Mouse (Mus musculus) heart, adult 9 months (tissue): Measurements from ENCODE around the gene 4930404N11Rik.
A peak's percentile ranks its signal among the peaks of the same experiment; 100 is the strongest.

Experiments
- DNase-seq, 2 experiments: peaks; one replicate each; pipeline ENCODE4 v3.0.0; 2022; ENCODE audit warnings: low spot score in 2 of 2

4930404N11Rik gene

DNA sequence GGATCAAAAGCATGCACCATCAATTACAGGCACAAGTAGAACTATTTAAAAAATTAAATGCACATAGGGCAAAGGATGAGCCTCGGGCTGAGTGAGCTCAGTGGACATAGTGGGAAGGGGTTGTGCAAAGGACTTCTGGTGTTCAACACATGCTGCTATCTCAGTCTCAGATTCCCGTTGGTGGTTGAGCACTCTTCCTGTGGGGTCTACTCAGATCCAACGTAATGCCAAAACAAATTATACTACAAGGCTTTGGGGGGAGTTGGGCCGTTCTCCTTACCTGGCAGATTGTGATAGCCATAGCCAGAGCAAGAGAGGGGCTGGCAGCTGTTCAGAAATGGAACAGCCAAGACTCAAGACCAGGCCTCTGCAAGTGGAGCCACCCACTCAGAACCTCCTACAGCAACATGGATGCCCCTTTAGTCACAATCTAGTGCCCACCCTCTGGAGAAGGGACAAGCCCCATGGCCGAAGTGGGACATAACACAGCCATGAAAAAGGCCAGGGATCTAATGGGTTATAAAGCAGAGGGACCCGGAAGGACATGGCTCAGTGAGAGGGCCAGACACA, 14.3 kb upstream of the 4930404N11Rik start:
- DNase-seq = no peak

GRCm38 (mm10) chr10:81379183-81379553, 13.6 kb upstream of the 4930404N11Rik start:
- DNase-seq = no peak

DNA sequence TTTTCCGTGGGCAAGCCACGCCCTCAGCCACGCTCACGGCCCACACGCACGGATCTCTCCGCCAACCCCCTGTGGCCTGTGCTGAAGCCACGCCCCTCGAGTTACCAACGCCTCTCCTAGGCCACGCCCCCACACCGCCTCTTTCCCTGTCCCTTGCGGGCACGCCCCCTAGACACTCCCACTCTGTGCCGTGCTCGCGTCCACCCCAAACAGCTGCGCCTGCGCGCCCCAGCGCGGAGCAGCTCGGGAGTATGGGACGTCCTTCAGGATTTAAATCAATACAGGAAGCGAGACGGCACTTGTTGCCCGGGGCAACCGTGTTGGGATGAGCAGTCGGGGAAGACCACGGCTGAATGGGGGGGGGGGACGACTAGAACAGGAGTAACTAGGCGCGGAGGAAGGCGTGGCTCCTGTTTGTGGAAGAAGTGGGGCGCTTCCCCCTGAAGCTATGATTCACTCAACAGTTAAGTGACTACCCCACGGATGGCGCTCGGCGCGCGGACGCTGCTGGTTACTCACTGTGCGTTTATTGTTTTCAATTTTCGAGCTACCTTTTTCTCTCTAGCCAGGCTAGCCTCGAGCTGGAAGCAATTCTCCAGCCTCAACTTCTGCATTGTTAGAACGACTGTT, 13.1 kb upstream of the 4930404N11Rik start:
- DNase-seq = peak; percentile 100

DNA sequence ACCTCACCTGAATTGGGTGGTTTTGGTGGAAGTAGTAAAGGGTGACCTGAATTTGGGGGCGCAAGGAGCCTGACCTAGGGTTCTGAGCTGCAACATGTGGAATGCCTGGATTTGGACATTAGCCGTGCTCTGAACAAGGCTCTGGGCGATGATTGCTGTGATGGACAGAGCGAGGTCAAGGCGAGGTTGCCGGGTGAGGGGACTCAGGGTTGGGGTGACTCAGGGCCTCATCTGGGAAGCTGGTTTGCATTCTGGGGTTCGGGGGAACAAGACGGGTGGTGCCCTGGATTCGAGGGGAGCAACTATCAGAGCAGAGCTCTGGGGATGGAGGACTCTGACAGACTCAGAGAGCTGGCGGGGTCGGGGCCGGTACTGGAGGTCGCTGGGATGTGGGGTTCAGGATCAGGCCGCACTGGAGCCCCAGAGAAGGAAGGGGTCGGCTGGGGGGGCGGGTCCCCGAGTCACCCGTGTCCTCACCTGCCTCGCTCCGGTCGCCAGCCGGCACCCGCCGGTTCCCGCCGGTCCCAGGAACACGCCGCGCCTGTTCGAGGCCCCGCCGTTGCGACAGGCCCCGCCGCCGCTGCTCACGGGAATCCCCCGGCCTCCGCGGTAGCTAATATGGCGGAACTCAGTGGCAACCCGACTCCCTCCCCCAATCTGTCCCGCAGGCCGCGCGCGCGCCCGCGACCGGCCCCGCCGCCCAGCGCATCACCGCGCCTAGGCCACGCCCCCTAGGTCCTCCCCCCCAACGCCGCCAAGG, 12.4 kb upstream of the 4930404N11Rik start, which contains the start of gene Fzr1:
Gene Fzr1 (minus strand): TSS at position 724 of the 760 bp plus-strand sequence.
- no peak for DNase-seq

DNA sequence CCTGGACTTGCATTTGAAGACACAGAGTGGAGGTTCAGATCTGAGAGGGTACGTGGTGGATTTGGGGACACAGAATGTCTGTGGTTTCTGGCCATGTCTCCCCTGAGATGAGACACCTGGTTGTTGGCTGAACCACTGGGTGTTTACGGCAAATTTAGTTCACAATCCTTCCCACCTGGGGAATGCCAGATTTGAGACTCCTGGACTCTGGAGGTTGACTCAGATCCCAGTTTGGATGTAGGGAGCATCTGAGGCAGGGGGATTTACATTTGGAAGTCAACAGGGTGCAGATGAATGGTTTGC, 11.7 kb upstream of the 4930404N11Rik start:
- DNase-seq = no peak

DNA sequence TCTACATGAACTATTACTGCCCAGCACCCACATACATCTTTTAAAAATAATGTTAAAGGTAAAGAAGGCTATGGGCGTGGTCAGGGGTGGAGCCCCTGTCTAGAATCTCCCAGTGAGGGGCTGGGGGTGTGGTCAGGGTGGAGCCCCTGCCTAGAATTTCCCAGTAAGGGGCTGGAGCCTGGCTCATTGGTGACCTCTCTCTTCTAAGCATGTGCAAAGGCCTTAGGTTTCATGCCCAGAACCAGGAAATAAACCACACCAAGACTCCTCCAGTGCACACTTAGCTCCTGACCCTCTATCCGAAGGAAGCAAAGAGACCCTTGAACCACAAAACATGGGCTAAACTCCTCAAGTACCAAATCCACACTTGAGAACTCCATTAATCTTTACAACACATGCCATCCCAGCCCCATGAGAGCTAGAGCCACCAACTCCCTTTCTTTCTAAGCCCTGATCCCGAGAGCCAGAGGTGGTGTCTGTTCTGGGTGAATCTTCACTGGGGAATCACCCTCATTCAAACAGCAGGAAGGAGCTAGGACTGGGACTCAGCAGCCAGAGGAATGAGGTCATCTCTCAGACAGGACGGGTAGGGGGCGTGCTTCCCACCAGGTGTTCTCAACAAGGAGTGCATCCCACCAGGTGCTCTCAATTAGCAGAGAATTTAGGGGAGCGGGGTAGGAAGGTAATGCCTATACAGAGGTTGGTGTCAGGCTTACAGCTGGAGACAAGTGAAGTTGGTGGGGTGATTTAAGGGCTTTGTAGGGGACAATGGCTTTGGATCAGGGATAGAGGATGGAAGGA, 11.1 kb upstream of the 4930404N11Rik start:
- no peak for DNase-seq

DNA sequence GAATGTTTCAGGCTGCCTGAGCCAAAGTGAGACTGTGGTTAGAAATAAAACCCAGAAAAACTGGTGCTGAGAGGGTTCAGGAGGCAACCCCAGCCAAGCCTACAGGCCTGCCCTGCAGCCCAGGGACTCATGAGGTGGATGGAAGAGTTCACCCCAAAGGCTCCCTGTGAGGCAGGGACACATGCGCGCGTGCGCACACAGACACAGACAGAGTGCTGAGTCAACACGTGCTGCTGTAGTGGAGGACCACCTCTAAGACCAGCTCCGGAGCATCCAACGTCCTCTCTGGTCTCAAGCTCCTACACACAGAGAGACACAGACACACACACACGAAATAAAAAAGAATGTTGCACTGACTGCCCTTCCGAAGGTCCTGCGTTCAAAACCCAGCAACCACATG, 9.7 kb upstream of the 4930404N11Rik start:
- DNase-seq = no peak

DNA sequence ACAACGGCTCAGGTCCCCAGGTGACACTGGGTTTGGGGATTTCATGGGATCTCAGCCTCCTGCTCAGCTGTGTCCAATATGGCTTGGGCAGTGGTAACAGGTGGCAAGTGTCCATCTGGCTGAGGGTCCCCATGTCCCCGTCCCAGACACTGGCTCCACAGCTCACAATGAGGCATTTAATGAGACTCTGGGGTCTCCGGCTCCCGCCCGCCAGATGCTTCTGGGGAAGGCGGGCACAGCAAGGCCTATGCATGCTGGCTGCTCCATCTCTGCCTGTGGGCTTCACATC, 1.5 kb upstream of the 4930404N11Rik start:
- DNase-seq = no peak

DNA sequence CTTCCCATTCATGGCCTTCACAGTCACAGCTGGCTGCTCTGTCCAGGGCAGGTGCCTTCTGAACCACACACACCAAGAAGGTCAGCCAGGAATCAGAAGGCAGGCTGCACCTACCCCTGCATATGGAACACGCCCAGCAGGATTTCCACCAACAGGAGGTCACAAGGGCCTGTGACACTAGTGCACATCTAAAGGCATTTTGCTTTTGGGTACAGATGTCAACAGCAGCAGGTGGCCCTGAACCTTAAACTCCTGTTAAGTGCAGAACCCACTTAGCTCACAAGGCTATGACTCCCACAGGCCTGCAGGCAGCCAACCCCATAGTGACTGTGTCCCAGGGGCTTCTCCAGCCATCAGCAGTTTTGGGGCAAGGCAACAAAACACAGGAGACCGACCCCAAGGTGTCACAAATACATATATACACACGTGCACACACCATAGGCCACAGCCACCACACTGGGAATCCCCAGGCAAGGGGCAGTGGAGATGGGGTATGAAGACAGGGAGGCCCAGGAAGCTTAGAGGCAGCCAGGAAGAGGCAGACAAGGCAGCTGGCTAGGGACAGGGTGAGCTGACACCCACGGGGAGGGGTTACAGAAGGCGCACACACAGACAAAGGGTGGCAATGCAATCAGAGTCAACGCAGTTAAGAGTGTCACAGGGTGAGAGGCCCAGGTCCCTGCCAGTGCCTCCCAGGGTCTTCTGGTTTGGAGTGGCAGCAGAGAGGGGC, 1.0 kb upstream of the 4930404N11Rik start:
- DNase-seq = no peak

- DNase-seq = no peak
Observed at GRCm38 (mm10) chr10:81365073-81365472, 543 bp downstream of the 4930404N11Rik start.

DNA sequence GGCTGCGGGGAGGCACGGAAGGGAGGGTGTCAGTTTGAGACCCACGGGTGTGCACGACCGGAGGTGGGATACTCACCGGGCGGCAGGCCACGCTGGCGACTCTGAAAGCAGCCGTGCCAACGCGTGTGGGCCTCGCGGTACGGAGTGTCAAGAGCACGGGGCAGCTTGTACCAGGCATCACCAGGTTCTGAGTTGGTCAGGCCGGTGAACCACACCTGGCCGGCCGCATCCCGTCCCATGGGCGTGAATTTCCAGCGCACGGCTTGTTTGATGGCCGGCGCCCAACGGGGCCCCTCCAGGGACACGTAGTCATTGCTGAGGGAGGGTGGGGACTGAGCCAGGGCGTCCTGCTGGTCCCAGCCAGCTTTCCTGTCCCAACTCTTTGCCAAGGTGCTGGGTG, 950 bp downstream of the 4930404N11Rik start:
- no peak for DNase-seq

GRCm38 (mm10) chr10:81363436-81364346, 1.9 kb downstream of the 4930404N11Rik start:
- peak in 1 of 2 experiments; percentile 65 for DNase-seq

DNA sequence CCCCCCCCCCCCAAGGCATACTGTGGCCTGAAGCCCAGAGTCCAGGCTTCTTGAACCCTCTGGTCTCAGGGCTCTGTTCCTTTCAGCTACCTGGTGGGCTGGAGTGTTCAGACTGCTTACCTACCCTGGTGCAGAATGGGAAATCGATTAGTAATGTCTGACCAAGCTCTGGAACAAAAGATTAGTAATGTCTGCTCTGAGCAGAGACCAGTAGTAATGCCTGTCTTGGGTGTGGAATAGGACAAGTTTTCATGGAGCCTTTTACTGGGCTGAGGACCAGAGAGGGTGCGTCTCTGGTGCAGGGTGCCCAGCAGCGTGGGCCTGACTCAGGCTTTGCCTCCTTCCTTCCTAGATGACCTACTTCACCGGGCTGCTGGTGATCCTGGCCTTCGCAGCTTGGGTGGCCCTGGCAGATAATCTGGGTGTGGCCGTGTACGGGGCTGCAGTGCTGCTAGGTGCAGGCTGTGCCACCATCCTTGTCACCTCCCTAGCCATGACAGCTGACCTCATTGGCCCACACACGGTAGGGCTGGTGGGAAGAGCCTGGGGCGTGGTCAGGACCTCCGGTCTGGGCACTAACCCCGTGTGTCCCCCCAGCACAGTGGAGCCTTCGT, 3.2 kb downstream of the 4930404N11Rik start:
- DNase-seq = no peak

- no peak for DNase-seq
Observed at GRCm38 (mm10) chr10:81360721-81361120, 4.9 kb downstream of the 4930404N11Rik start.

- no peak for DNase-seq
Observed at GRCm38 (mm10) chr10:81358841-81359240, 6.8 kb downstream of the 4930404N11Rik start.

DNA sequence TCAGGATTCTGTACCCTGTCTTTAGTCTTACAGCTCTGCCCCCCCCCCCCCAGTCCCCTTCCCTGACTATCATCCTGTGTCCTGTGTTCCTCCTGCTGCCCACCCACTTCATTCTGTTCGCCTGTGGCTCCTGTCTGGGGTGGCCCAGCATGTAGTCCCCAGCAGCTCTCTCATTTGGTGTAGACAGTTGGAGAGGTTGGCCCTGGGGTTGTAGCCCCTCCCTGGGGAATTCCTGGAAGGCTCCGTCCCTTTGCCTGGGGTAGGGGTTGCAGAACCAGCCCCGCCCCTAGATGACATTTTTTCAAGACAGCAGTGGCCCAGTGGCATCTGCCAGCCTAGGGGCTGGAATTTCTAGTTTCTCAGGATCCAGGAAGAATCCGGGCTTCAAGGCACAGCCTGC, 7.4 kb downstream of the 4930404N11Rik start:
- no peak for DNase-seq

GRCm38 (mm10) chr10:81356991-81357844, 8.4 kb downstream of the 4930404N11Rik start, which contains the start of gene Mfsd12:
TSS of gene Mfsd12 (plus strand) at chr10:81357491.
- peak; percentile 86 to 90 for DNase-seq

DNA sequence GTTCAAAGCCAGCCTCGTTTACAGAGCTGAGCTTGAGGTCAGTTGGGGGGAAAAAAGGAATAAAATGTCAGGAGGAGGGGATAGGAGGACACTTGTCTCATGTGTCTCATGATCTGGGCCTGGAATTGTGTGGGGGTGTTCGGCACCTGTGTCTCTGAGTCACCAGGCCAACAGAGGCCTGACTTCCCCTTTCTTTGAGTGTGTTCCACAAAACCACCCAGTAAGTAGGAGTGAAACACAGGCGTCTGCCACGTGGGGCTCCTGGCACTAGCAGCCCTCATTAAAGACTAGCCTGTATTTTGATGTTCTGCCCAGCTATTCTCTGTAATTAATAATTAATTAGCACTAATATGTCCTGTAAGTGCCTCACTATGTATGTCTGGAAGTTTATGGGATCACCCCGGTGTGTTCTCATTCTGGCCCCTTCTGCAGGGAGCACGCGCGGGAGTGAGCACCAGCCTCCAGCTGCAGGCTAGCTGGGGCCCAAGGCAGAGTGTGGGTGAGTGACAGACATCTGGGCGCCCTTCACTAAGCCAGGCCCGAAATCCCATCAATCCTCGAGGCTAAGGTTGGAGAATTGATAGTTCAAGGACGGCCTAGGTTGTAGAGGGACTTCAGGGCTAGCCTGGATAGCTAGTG, 9.1 kb downstream of the 4930404N11Rik start:
- DNase-seq = no peak

DNA sequence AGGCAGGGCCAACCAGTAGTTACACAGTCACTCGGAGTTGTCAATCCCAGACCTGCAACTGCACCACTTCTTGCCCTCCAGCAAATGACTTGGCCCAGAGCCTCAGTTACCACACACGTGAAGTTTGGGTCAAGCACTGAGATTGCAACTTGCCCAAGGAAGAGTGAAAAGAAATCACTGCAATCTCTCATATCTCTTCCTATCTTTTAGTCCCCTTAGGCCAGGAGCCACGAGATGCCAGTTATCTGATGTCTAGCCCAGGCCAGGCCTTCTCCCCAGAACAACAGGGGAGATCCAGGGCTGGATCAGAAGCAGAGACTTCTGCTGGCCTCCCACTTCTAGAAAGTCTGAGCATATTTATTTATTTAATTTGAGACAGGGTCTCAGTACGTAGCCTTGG, 10.1 kb downstream of the 4930404N11Rik start:
- no peak for DNase-seq
